Mouse (Mus musculus) testis, adult 2 months (tissue): ENCODE results near the gene Tspan14. TPM values are rescaled to one million over a fixed set of nuclear protein-coding genes. Genes with fewer than 3 reads are reported as not detected.

Experiments used
- H3K27ac ChIP-seq: fragments of 200-500 bp; 2 replicates; pipeline ENCODE4 v1.5.1; 2012; ENCODE audit warnings: low read depth, low read length; ENCODE audit not compliant: control insufficient read depth, insufficient read depth
- H3K27me3 ChIP-seq: fragments of 200-500 bp; 2 replicates; pipeline ENCODE4 v1.6.1; 2012; ENCODE audit warnings: mild to moderate bottlenecking, low read length, moderate library complexity; ENCODE audit not compliant: control insufficient read depth, insufficient read depth
- H3K36me3 ChIP-seq: fragments of 200-500 bp; 2 replicates; pipeline ENCODE4 v1.6.1; 2012; ENCODE audit warnings: mild to moderate bottlenecking, low read length; ENCODE audit not compliant: control insufficient read depth, insufficient read depth
- H3K4me1 ChIP-seq: fragments of 200-500 bp; 2 replicates; pipeline ENCODE4 v1.6.1; 2012; ENCODE audit warnings: low read length; ENCODE audit not compliant: control insufficient read depth, insufficient read depth
- H3K4me3 ChIP-seq: fragments of 200-500 bp; 2 replicates; pipeline ENCODE4 v1.5.1; 2012; ENCODE audit warnings: low read depth, mild to moderate bottlenecking, low read length, moderate library complexity, mixed read lengths; ENCODE audit not compliant: control insufficient read depth
- CTCF ChIP-seq: fragments of 200-500 bp; IDR thresholded peaks from 2 replicates; pipeline ENCODE4 v1.5.1; 2012; ENCODE audit warnings: low read depth, mild to moderate bottlenecking, inconsistent platforms, low read length, moderate library complexity; ENCODE audit not compliant: control insufficient read depth, insufficient read depth, insufficient replicate concordance
- POLR2A ChIP-seq: fragments of 200-500 bp; IDR thresholded peaks from 2 replicates; pipeline ENCODE4 v1.6.1; 2012; ENCODE audit warnings: low read depth, mild to moderate bottlenecking, inconsistent platforms, low read length, moderate library complexity; ENCODE audit not compliant: control insufficient read depth
- polyA plus RNA-seq: library from polyadenylated mRNA; depleted of rRNA; stranded (reverse); fragments of >200 nt; gene quantifications from 2 replicates; pipeline ENCODE4 v1.2.3, GENCODE M21; 2012

Tspan14 gene
- polyA plus RNA-seq, 1 experiment, result 7.8 TPM

GRCm38 (mm10) chr14:40996171-40996570 lies 29.6 kb upstream of the Tspan14 start:
- TF ChIP-seq POLR2A (no peak), CTCF (no peak)
- H3K27ac ChIP-seq, result no peak overlapping the region
- no peaks in the 10 kb centered on the region for H3K4me1 ChIP-seq
- no peaks in the 10 kb centered on the region for H3K27me3 ChIP-seq
- peaks cover 3% of the 10 kb centered on the region; the same call in 1 of the 2 replicates for H3K36me3 ChIP-seq
- no peak overlapping the region for H3K4me3 ChIP-seq

- no peaks in the 10 kb centered on the region for H3K4me1 ChIP-seq
- no peaks in the 10 kb centered on the region for H3K27me3 ChIP-seq
- TF ChIP-seq CTCF, result no peak
- TF ChIP-seq POLR2A, result no peak
- H3K27ac ChIP-seq, result no peak overlapping the region
- peaks cover 3% of the 10 kb centered on the region; the same call in 1 of the 2 replicates for H3K36me3 ChIP-seq
- H3K4me3 ChIP-seq, result no peak overlapping the region
Observed at GRCm38 (mm10) chr14:40992464-40992863, 25.9 kb upstream of the Tspan14 start.

GRCm38 (mm10) chr14:40988780-40989179 lies 22.2 kb upstream of the Tspan14 start:
- H3K27ac ChIP-seq, result no peak overlapping the region
- no peaks in the 10 kb centered on the region for H3K27me3 ChIP-seq
- TF ChIP-seq POLR2A (no peak), CTCF (no peak)
- no peaks in the 10 kb centered on the region for H3K36me3 ChIP-seq
- H3K4me1 ChIP-seq, result no peaks in the 10 kb centered on the region
- H3K4me3 ChIP-seq, result no peak overlapping the region

- no peaks in the 10 kb centered on the region for H3K4me1 ChIP-seq
- no peak for TF ChIP-seq CTCF
- no peak for TF ChIP-seq POLR2A
- no peak overlapping the region for H3K27ac ChIP-seq
- H3K4me3 ChIP-seq, result no peak overlapping the region
- H3K27me3 ChIP-seq, result no peaks in the 10 kb centered on the region
- H3K36me3 ChIP-seq, result no peaks in the 10 kb centered on the region
Observed at GRCm38 (mm10) chr14:40987184-40987583, 20.6 kb upstream of the Tspan14 start.

GRCm38 (mm10) chr14:40985635-40986034 lies 19.0 kb upstream of the Tspan14 start:
- H3K27ac ChIP-seq, result no peak overlapping the region
- no peaks in the 10 kb centered on the region for H3K36me3 ChIP-seq
- TF ChIP-seq CTCF, result no peak
- TF ChIP-seq POLR2A, result no peak
- no peak overlapping the region for H3K4me3 ChIP-seq
- H3K4me1 ChIP-seq, result no peaks in the 10 kb centered on the region
- H3K27me3 ChIP-seq, result no peaks in the 10 kb centered on the region

- no peaks in the 10 kb centered on the region for H3K27me3 ChIP-seq
- H3K27ac ChIP-seq, result no peak overlapping the region
- H3K36me3 ChIP-seq, result no peaks in the 10 kb centered on the region
- H3K4me1 ChIP-seq, result no peaks in the 10 kb centered on the region
- H3K4me3 ChIP-seq, result no peak overlapping the region
- no peak for TF ChIP-seq CTCF
Observed at GRCm38 (mm10) chr14:40979723-40980122, 13.1 kb upstream of the Tspan14 start.

- Histone ChIP-seq H3K27ac (no peak overlapping the region), H3K4me1 (no peaks in the 10 kb centered on the region), H3K4me3 (no peak overlapping the region), H3K27me3 (no peaks in the 10 kb centered on the region), H3K36me3 (no peaks in the 10 kb centered on the region)
- TF ChIP-seq POLR2A, result no peak
Observed at GRCm38 (mm10) chr14:40979002-40979401, 12.4 kb upstream of the Tspan14 start.

GRCm38 (mm10) chr14:40975127-40975721 lies 8.6 kb upstream of the Tspan14 start:
- H3K27ac ChIP-seq, result no peak overlapping the region
- no peak for TF ChIP-seq CTCF
- TF ChIP-seq POLR2A, result no peak
- no peak overlapping the region for H3K4me3 ChIP-seq
- H3K36me3 ChIP-seq, result no peaks in the 10 kb centered on the region
- no peaks in the 10 kb centered on the region for H3K27me3 ChIP-seq
- no peaks in the 10 kb centered on the region for H3K4me1 ChIP-seq
